Mouse (Mus musculus) hindbrain, embryonic 10.5 days (tissue): ENCODE measurements around the gene Aldh1l1. TPM values are rescaled to one million over a fixed set of nuclear protein-coding genes. Genes with fewer than 3 reads are reported as not detected.
A peak's percentile ranks its signal among the peaks of the same experiment; 100 is the strongest.

Source experiments
- DNase-seq: peaks from one replicate; pipeline ENCODE4 v3.0.0-alpha.2; 2017; ENCODE audit warnings: low spot score
- H3K27ac ChIP-seq: fragments of 300-500 bp; sonication (generic); 2 replicates; pipeline ENCODE4 v1.5.1; 2016; ENCODE audit warnings: mild to moderate bottlenecking, moderate library complexity
- H3K27me3 ChIP-seq: fragments of 300-500 bp; sonication (generic); 2 replicates; pipeline ENCODE4 v1.6.1; 2016; ENCODE audit warnings: mild to moderate bottlenecking; ENCODE audit not compliant: poor library complexity, insufficient read depth, severe bottlenecking
- H3K36me3 ChIP-seq: fragments of 300-500 bp; sonication (generic); 2 replicates; pipeline ENCODE4 v1.6.1; 2016; ENCODE audit warnings: mild to moderate bottlenecking, moderate library complexity
- H3K4me1 ChIP-seq: fragments of 300-500 bp; sonication (generic); replicated peaks from 2 replicates; pipeline ENCODE4 v1.6.1; 2016; ENCODE audit warnings: mild to moderate bottlenecking
- H3K4me3 ChIP-seq: fragments of 300-500 bp; sonication (generic); 2 replicates; pipeline ENCODE4 v1.5.1; 2016; ENCODE audit warnings: mild to moderate bottlenecking, moderate library complexity
- H3K9me3 ChIP-seq: fragments of 300-500 bp; sonication (generic); 2 replicates; pipeline ENCODE4 v1.6.1; 2016; ENCODE audit warnings: mild to moderate bottlenecking, moderate library complexity
- WGBS: fragments of 180-500 bp; shearing (Covaris S2); methylation state at CpG from one replicate; pipeline ENCODE4 v1.1.7; 2016; 5-methylcytosine and 5-hydroxymethylcytosine counted together
- polyA plus RNA-seq: library from polyadenylated mRNA; unstranded; fragments of >200 nt; fragmentation: Nextera tagmentation; extraction: Ambion mirVana; gene quantifications from 2 replicates; pipeline ENCODE4 v1.2.1, GENCODE M21; 2016

The Aldh1l1 gene
- polyA plus RNA-seq, 1 experiment from 2014 or later = 2.9 TPM

DNA sequence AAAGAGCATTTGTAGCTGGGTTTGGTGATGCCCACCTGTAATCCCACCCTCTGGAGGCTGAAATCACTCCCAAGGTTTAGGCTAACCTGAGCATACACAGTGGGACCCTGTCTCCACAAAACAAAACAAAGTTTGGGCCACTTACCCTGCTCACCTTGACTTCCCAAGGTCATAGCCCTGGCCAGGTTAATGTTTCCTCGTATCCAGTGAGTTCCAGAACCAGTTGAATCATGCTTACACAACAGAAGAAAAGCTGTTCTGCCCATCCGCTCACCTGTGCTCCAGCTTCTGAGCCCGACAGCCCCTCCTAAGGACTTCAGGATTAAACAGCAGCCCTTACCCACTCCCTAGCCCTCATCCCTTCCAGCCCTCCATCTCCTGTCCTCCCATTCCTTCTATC, 60.8 kb downstream of the Aldh1l1 start:
- peaks cover 30% of the 10 kb centered on the region for H3K4me1 ChIP-seq
- no peak for DNase-seq
- H3K36me3 ChIP-seq = no peaks in the 10 kb centered on the region
- peaks cover 18% of the 10 kb centered on the region for H3K27me3 ChIP-seq
- WGBS = 82% methylated on average over 3 of the region's 3 CpGs
- H3K9me3 ChIP-seq = no peaks in the 10 kb centered on the region
- H3K4me3 ChIP-seq = no peak overlapping the region
- H3K27ac ChIP-seq = no peak overlapping the region

DNA sequence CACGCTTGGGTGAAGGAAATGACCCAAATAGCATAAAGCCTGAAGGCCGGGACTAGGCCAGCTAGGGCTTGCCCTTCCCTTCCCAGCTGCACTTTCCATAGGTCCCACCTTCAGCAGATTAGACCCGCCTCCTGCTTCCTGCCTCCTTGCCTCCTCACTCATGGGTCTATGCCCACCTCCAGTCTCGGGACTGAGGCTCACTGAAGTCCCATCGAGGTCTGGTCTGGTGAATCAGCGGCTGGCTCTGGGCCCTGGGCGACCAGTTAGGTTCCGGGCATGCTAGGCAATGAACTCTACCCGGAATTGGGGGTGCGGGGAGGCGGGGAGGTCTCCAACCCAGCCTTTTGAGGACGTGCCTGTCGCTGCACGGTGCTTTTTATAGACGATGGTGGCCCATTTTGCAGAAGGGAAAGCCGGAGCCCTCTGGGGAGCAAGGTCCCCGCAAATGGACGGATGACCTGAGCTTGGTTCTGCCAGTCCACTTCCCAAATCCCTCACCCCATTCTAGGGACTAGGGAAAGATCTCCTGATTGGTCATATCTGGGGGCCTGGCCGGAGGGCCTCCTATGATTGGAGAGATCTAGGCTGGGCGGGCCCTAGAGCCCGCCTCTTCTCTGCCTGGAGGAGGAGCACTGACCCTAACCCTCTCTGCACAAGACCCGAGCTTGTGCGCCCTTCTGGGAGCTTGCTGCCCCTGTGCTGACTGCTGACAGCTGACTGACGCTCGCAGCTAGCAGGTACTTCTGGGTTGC, 64.1 kb downstream of the Aldh1l1 start:
- WGBS = 12% methylated on average over 25 of the region's 25 CpGs
- H3K36me3 ChIP-seq = no peaks in the 10 kb centered on the region
- peaks cover 18% of the 10 kb centered on the region for H3K27me3 ChIP-seq
- H3K4me3 ChIP-seq = peak overlapping the region; percentile 45
- peak; percentile 68 for DNase-seq
- H3K27ac ChIP-seq = peak overlapping the region; percentile 64
- H3K9me3 ChIP-seq = no peaks in the 10 kb centered on the region
- H3K4me1 ChIP-seq = peaks cover 25% of the 10 kb centered on the region

DNA sequence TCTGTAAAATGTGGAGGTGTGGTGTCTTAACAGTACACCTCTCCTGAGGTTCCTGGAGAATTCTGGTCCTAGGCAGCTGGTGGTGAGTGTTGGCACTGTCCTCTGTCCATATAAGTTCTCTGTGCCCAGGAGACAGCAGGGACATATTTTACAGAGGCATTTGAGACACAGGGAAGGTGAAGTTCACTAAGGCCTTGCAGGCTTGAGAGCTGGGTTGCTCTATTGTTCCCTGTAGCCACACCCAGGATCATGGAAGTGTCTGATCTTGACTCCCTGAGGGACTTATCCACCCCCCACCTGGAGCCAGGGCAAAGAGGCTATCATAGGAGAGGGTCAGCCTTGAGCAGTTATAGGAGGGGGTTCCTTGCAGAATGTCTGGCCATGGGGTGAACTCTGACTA, 65.0 kb downstream of the Aldh1l1 start:
- Histone ChIP-seq H3K4me1 (peaks cover 25% of the 10 kb centered on the region), H3K36me3 (no peaks in the 10 kb centered on the region), H3K9me3 (no peaks in the 10 kb centered on the region), H3K4me3 (no peak overlapping the region), H3K27ac (no peak overlapping the region; the same call in 1 of the 2 replicates), H3K27me3 (peaks cover 18% of the 10 kb centered on the region)
- DNase-seq = no peak

DNA sequence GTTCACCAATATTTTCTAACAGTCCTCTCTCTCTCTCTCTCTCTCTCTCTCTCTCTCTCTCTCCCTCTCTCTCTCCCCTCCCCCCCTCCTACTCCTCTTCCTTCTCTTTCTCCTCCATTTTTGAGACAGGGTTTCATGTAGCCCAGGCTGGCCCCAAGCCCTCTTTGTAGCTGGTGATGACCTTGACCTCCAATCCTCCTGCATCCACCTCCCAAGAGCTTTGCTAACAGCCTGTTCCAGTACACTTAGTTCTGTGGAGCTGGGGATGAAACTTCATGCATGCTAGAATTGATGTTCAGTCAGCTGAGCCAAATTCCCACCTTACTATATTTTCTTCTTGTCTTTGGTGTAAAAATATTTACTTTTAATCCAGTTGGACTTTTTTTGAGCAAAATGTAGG, 67.0 kb downstream of the Aldh1l1 start:
- Histone ChIP-seq H3K27me3 (peaks cover 21% of the 10 kb centered on the region), H3K9me3 (no peaks in the 10 kb centered on the region)
- no peak for DNase-seq

DNA sequence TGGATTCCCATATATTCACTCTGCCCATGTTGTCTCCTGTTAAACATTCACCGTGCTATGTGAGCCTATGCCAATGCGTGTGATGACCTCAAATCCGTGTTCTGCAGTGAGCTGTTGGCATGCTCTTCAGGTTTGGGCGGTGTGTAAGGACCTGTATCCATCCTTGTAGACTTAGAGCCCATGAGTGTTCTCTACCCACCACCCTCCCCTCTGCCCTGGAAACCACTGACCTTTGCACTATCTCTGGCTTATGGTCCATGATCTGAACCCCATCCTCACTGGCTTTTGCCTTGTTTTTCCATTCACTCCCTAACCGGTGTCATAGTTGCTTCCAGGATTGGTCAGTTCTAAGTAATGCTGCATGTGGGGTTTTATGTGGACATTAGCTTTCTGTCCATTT, 67.5 kb downstream of the Aldh1l1 start:
- Histone ChIP-seq H3K27me3 (peaks cover 21% of the 10 kb centered on the region), H3K4me1 (peaks cover 22% of the 10 kb centered on the region), H3K36me3 (no peaks in the 10 kb centered on the region), H3K9me3 (no peaks in the 10 kb centered on the region), H3K27ac (no peak overlapping the region), H3K4me3 (no peak overlapping the region)
- no peak for DNase-seq
- WGBS = 89% methylated on average over 5 of the region's 5 CpGs

More for the DNA sequence above, 67.0 kb downstream of the Aldh1l1 start:
- no peak overlapping the region for H3K27ac ChIP-seq
- no peak overlapping the region for H3K4me3 ChIP-seq
- no peaks in the 10 kb centered on the region for H3K36me3 ChIP-seq
- peaks cover 22% of the 10 kb centered on the region for H3K4me1 ChIP-seq

DNA sequence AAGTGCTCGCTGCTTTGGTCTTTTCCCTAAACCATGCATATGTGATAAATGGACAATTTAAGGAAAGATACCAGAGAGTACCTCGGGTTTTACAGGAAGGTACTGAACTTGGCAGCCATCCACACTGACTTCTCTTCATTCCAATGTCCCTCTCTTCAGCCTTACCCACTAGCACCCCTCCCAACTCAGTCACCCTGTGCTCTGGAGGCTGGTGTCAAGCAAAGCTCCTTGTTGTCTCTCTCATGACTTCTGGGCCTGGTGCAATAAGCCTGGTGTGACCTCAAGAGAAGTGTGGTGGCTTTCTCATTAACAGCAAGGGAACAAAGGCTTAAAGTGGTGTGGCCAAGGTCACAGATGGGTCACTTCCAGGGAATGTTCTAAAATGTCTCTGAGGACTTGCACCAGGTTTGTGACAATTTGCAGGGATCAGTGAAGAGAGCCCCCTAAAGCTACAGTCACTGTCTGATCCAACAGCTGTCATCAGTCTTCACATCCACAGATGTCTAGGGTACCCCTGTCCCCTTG, 70.4 kb downstream of the Aldh1l1 start:
- Histone ChIP-seq H3K4me1 (peaks cover 10% of the 10 kb centered on the region), H3K36me3 (no peaks in the 10 kb centered on the region), H3K27me3 (peaks cover 8% of the 10 kb centered on the region; the same call in 1 of the 2 replicates), H3K9me3 (no peaks in the 10 kb centered on the region), H3K27ac (no peak overlapping the region), H3K4me3 (no peak overlapping the region)
- DNase-seq = no peak
- WGBS = 65% methylated on average over 2 of the region's 2 CpGs

DNA sequence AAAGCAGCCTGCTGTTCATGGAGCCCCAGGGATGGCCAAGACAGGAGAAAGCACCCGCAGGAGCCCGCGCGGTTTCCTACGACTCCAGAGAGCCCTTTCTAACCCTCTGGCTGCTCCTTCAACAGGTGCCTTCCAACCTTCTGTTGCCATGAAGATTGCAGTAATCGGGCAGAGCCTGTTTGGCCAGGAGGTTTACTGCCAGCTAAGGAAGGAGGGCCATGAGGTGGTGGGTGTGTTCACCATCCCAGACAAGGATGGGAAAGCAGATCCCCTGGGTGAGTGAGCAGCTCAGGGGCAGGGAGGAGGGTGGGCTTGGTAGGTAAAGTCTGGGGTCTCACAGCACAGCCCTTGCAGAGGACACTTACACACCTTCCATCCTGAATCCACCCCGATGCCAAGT, 70.8 kb downstream of the Aldh1l1 start:
- 93% methylated on average over 7 of the region's 7 CpGs for WGBS
- H3K36me3 ChIP-seq = no peaks in the 10 kb centered on the region
- no peak for DNase-seq
- no peaks in the 10 kb centered on the region for H3K9me3 ChIP-seq
- no peak overlapping the region for H3K27ac ChIP-seq
- peaks cover 10% of the 10 kb centered on the region for H3K4me1 ChIP-seq
- H3K4me3 ChIP-seq = no peak overlapping the region
- peaks cover 3% of the 10 kb centered on the region; the same call in 1 of the 2 replicates for H3K27me3 ChIP-seq

DNA sequence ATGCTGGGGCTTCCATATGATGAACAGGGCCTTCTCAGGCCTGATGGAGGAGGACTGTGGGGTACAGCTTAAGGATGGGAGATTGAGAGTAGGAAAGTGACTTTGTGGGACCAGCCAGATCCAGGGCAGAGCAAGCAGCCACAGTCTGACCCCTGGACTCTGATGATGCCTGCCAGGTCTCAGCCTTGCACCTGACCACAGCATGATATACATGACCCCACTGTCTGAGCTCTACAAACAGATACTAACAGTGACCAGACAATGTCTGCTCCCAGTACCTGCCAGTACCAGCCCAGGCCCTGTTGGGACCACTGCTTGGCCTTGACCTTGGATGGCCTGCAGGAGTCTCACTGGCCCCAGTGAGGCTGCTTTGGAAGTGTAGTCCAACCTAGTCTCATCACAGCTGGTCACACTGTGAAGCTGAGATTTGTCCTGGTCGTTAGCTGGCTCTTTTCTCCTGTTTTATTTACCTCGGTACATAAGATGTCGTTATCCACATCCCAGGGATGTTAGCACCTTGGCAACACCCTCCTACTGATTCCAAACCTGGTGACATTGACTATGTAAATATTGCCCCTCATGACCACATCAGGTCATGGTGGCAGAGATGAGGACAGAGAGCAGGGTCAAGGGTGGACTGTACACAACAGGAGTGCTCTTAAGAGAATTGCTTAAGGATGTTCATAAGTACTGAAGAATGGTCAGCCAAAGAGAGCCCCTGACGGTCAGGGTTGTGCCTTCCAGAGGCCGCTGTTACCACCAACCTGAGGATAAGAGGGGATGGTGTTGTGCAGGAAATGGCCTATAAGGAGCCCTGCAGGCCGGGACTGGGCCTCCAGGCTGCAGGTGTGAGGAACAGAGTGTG, 71.8 kb downstream of the Aldh1l1 start:
- no peak overlapping the region for H3K27ac ChIP-seq
- 83% methylated on average over 6 of the region's 6 CpGs for whole genome bisulfite sequencing
- peaks cover 10% of the 10 kb centered on the region for H3K4me1 ChIP-seq
- H3K9me3 ChIP-seq = no peaks in the 10 kb centered on the region
- no peak overlapping the region for H3K4me3 ChIP-seq
- peaks cover 3% of the 10 kb centered on the region; the same call in 1 of the 2 replicates for H3K27me3 ChIP-seq
- DNase-seq = no peak
- no peaks in the 10 kb centered on the region for H3K36me3 ChIP-seq

DNA sequence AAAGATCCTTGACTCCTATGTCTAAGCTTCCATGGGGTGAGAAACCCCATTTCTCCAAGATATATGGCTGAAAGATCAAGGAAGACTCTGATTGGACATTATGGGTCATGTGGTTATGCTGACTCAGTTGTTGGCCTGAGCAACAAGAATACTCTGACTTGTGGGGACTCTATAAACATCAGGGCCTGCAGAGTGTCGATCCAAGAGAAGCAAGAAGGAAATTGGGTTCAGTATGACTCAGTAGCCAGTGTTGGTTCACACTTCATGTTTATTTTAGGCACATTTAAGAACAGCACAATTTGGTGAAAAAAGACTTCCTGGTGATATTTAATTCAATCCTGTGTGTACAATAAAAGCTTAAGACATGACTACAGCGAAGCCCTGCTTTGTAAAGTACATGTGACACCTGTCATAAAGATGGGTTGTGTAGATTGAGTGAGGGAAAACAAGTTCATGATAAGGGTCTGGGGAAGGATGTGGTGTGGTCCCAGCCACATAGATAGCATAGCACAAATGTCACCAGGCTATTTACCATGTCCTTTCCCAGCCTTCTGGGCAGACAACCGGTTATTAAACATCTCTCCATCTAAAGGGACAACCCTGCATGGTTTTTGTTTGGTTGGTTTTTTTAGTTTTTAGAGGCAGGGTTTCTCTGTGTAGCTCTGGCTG, 74.3 kb downstream of the Aldh1l1 start:
- DNase-seq = no peak
- peaks cover 3% of the 10 kb centered on the region; the same call in 1 of the 2 replicates for H3K27me3 ChIP-seq
- H3K27ac ChIP-seq = peak overlapping the region; percentile 69
- 89% methylated on average over 3 of the region's 3 CpGs for whole genome bisulfite sequencing
- no peaks in the 10 kb centered on the region for H3K9me3 ChIP-seq
- H3K4me3 ChIP-seq = no peak overlapping the region
- H3K36me3 ChIP-seq = no peaks in the 10 kb centered on the region
- H3K4me1 ChIP-seq = peaks cover 10% of the 10 kb centered on the region

DNA sequence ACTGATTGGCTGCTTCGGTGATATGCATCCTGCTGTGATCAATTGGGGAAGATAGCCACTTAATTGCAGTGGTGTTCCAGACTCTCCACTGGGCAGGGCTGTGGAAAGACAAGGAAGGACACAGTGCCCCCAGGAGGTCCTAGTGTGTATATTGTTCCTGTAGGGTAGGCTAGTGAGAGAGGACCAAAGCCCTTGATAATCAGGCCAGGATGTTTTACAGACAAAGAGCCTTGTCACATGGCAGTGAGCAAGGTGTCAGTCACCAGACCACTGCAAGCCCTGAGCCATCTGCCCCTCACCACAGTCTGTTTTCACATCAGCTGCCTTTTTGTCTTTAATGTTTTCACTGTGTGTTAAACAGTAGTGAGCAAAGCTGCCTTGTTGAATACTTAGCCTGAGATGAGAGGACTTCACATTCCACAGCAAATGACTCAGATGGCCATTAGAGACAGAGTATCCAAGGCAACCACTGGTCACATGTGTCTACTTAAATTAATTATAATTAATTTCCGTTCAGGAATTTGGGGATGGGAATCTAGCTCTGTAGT, 75.1 kb downstream of the Aldh1l1 start:
- DNase-seq = peak; percentile 17
- H3K36me3 ChIP-seq = no peaks in the 10 kb centered on the region
- peaks cover 3% of the 10 kb centered on the region; the same call in 1 of the 2 replicates for H3K27me3 ChIP-seq
- peak overlapping the region; percentile 69 for H3K27ac ChIP-seq
- H3K4me1 ChIP-seq = peaks cover 16% of the 10 kb centered on the region
- WGBS = 57% methylated on average over 2 of the region's 2 CpGs
- no peak overlapping the region for H3K4me3 ChIP-seq
- no peaks in the 10 kb centered on the region for H3K9me3 ChIP-seq

DNA sequence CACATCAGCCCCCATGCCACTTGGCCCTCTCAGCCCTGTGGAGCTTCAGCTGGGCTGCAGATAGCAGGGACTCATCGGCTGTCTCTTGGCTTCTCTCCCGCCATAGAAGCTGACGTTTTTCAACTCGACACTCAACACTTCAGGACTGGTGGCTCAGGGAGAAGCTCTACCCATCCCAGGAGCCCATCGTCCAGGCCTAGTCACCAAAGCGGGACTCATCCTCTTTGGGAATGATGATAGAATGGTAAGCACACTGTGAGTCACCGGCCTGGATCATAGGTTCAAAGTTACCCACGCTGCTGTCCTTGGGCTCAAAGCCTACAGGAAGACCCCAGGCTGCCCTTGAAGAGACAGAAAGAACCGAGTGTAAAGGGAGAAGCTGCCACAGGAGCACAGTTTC, 78.0 kb downstream of the Aldh1l1 start:
- no peak for DNase-seq
- Histone ChIP-seq H3K27ac (no peak overlapping the region), H3K4me3 (no peak overlapping the region), H3K36me3 (no peaks in the 10 kb centered on the region), H3K4me1 (peaks cover 17% of the 10 kb centered on the region), H3K9me3 (no peaks in the 10 kb centered on the region), H3K27me3 (no peaks in the 10 kb centered on the region)
- 83% methylated on average over 9 of the region's 9 CpGs for WGBS
